Mouse (Mus musculus): ENCODE data around the gene Dpysl5.

- TF ChIP-seq CTCF (IDR thresholded peaks at IDR 0.05; ENCODE audit: control insufficient read depth, insufficient read depth, insufficient replicate concordance, low read depth, low read length) (no peak), POLR2A (IDR thresholded peaks at IDR 0.05; ENCODE audit: control insufficient read depth, low read depth, low read length) (no peak)
Measured at GRCm38 (mm10) chr5:30732511-30732910, 21.1 kb downstream of the Dpysl5 start.
